Mouse (Mus musculus): ENCODE results near the gene Dnaaf2. TPM values are rescaled to one million over a fixed set of nuclear protein-coding genes. Genes with fewer than 3 reads are reported as not detected.

The Dnaaf2 gene
- total RNA-seq, 2 experiments from 2014 or later, result 1.4 to 10.9 TPM

DNA sequence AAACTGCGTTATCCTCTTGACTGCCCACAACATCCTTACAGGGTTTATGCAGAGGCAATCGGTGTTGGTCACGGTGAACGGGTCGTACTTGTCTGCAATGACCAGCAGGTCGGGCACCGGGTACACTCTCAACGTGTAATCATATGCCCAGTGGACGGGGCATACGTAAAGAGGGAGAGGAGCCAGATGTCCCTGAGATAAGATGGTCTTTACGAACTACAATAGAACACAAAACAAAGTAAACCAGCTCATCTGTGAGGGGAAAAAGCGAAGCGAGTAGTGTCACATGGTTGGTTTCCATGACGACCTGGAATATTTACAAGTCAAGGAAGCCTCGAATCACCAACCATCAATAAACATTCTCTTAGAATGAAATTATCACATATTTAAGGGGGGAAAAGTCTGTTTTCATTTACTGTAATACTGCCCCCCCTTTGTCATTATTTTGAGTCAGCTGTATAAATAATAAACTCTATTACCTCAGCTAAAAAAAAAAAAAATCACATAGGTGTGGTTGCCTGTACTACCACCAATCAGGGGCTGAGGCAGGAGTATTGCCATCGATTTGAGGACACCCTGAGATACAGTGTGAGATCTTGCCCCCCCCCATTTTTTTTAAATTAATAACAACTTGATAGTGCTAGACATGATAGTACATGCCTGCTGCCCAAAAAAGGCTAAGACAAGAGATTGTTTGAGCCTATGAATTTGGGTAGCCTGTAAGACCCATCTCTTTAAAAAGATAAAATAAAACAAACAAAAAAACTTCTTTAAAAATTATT lies 6.0 kb upstream of the Dnaaf2 start, which contains the start of gene Gm49384:
Gene Gm49384, minus strand, starts transcription at position 216 of the 782 bp plus-strand sequence.
- no peak for ATAC-seq (replicated peaks; ENCODE audit: low FRiP score, poor library complexity, severe bottlenecking)

- no peak for ATAC-seq (replicated peaks; ENCODE audit: low FRiP score, poor library complexity, severe bottlenecking)
Measured at GRCm38 (mm10) chr12:69198985-69199384, 756 bp upstream of the Dnaaf2 start.

GRCm38 (mm10) chr12:69197378-69198163 lies 658 bp downstream of the Dnaaf2 start:
- peak; percentile 84 for ATAC-seq (replicated peaks; ENCODE audit: low FRiP score, poor library complexity, severe bottlenecking)

DNA sequence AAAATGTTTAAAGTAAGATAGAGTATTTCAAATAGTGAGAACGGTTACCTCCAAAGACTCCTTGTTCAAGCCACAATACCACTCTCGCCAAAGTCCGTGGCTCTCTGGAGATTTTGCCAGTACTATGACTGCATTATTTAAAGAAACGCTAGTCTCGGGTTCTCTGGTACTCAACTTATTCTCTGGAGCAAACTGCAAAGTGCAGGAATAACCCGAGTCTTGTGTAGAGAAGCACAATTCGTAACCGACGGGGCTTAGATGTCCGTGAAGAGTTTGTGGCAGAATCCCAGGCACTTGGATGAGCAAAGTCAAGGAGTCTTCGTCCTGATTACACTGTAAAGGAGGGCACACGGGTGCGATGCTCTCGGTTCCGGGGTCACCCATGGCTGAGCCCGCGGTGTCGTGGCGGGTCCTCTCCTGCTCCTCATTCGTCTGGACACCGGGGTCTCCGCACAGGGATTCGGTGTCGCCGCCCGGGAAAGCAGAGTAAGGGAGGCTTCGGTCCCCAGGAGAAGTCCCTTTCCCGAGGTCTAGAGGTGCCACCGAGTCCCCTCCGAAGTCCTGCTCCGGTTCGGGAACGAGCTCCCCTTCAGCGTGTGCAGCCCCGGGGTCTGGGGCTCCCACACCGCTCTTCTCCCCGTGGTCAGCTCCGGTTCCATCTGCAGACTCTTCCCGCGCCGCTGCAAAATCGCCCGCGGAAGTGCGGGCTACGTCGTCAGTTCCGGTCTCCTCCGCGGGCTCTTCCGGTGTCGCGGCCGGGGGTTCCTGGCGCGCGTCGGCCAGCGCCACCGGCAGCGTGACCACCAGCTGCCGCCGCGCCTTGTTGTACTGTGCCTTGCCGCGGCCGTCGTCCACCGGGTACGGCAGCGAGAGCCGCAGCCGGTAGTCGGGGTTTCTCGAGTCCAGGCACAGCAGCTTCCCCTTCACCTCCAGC lies 1.5 kb downstream of the Dnaaf2 start, which contains the start of gene Gm49383:
Gene Gm49383, minus strand, starts transcription at position 661 of the 934 bp plus-strand sequence.
- ATAC-seq (replicated peaks; ENCODE audit: low FRiP score, poor library complexity, severe bottlenecking), result peak; percentile 74

GRCm38 (mm10) chr12:69192637-69193036 lies 5.6 kb downstream of the Dnaaf2 start:
- ATAC-seq (replicated peaks; ENCODE audit: low FRiP score, poor library complexity, severe bottlenecking), result no peak

- ATAC-seq (replicated peaks; ENCODE audit: low FRiP score, poor library complexity, severe bottlenecking), result no peak
Measured at GRCm38 (mm10) chr12:69191396-69191795, 6.8 kb downstream of the Dnaaf2 start.

- ATAC-seq (replicated peaks; ENCODE audit: low FRiP score, poor library complexity, severe bottlenecking), result 0 out of 2 replicates have a peak, but pooled peaks have one; percentile 60
Measured at GRCm38 (mm10) chr12:69190522-69190921, 7.7 kb downstream of the Dnaaf2 start.

GRCm38 (mm10) chr12:69190074-69190473 lies 8.2 kb downstream of the Dnaaf2 start:
- no peak for ATAC-seq (replicated peaks; ENCODE audit: low FRiP score, poor library complexity, severe bottlenecking)

GRCm38 (mm10) chr12:69186811-69187471 lies 11.3 kb downstream of the Dnaaf2 start:
- ATAC-seq (replicated peaks; ENCODE audit: low FRiP score, poor library complexity, severe bottlenecking), result no peak

- no peak for ATAC-seq (replicated peaks; ENCODE audit: low FRiP score, poor library complexity, severe bottlenecking)
Measured at GRCm38 (mm10) chr12:69185371-69185770, 12.9 kb downstream of the Dnaaf2 start.

DNA sequence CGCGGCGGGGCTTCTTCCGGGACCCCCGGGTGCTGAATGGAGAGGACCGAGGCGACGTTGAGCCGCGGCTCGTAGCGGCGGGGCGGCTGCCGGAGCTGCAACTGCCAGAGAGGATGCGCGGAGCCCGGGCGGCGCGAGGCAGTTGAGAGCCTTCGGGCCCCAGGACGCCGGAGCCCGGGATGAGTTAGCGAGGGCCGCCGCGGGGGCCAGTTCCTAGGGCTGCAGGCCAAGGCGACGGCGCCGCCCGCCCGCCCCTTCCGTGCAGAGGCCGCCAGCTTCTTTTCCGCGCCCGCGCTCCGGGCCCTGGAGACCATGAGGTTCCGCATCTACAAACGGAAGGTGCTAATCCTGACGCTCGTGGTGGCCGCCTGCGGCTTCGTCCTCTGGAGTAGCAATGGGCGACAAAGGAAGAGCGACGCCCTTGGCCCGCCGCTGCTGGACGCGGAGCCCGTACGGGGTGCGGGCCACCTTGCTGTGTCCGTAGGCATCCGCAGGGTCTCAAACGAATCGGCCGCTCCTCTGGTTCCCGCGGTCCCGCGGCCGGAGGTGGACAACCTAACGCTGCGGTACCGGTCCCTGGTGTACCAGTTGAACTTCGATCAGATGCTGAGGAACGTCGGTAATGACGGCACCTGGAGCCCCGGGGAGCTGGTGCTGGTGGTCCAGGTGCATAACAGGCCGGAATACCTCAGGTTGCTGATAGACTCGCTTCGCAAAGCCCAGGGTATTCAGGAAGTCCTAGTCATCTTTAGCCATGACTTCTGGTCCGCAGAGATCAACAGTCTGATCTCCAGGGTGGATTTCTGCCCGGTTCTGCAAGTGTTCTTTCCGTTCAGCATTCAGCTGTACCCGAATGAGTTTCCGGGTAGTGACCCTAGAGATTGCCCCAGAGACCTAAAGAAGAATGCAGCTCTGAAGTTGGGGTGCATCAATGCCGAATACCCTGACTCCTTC lies 13.6 kb downstream of the Dnaaf2 start:
- ATAC-seq (replicated peaks; ENCODE audit: low FRiP score, poor library complexity, severe bottlenecking), result peak; percentile 52

GRCm38 (mm10) chr12:69183583-69184308 lies 14.5 kb downstream of the Dnaaf2 start, which contains the start of the genes Rpl36al and Mgat2:
TSS of gene Rpl36al (minus strand) at chr12:69184083.
TSS of gene Mgat2 (plus strand) at chr12:69184157.
- ATAC-seq (replicated peaks; ENCODE audit: low FRiP score, poor library complexity, severe bottlenecking), result peak; percentile 96

DNA sequence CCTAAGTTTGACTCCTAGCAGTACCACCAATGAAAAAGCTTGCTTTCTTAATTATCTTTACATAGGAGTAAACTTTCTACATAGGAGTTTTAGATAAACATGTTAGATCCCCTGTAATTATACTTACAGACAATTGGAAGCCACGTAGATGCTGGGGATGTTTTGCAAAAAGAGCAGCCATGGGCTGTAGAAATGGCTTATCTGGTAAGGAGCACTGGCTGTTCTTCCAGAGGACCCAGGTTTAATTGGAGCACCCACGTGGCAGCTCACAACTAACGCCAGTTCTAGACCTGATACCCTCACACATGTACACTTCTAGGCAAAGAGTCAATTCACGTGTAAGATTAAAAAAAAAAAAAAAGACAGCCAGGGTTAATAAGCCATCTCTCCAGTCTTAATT lies 16.4 kb downstream of the Dnaaf2 start:
- ATAC-seq (replicated peaks; ENCODE audit: low FRiP score, poor library complexity, severe bottlenecking), result no peak

GRCm38 (mm10) chr12:69179371-69179770 lies 18.9 kb downstream of the Dnaaf2 start:
- ATAC-seq (replicated peaks; ENCODE audit: low FRiP score, poor library complexity, severe bottlenecking), result no peak

DNA sequence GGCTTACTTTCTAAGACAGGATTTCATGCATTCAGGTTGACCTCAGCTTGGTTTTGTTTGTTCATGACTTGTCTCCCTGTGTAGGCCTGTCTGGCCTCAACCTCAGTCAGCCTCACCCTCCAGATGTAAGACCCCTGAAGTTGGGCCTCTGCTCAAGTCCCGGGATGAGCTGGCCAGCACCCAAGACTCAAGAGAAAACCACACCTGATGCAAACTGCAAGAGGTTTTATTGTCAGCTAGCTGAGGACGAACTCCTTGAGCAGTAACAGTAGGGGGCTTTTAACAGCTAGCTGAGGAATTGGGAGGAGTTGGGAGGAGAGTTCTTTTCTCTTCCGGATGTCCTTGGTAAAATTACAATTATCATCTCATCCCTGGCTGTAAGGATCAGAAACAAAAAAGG lies 20.7 kb downstream of the Dnaaf2 start:
- no peak for ATAC-seq (replicated peaks; ENCODE audit: low FRiP score, poor library complexity, severe bottlenecking)

GRCm38 (mm10) chr12:69175975-69176374 lies 22.3 kb downstream of the Dnaaf2 start:
- no peak for ATAC-seq (replicated peaks; ENCODE audit: low FRiP score, poor library complexity, severe bottlenecking)

DNA sequence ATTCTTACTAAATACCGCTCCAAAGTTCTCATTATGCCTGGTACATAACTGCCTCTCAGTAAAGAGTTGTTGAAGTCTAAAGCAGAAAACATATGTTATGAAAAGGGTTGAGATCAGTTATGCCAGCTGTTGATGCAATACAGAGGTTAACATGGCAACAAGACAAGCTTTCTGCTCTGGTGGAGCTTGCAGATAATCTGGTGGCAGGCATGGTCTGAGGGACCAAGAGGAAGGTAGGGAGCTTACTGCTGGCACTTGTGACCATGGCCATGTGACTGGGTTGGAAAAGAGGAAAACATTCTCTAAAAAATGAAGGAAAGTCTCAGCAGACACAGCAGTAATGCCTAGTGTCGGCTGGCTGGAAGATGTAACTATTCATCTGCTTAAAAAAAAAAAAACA lies 26.9 kb downstream of the Dnaaf2 start:
- ATAC-seq (replicated peaks; ENCODE audit: low FRiP score, poor library complexity, severe bottlenecking), result no peak

All from erythroid progenitor cell, adult 5-6 weeks (primary cell).